Mouse (Mus musculus) forebrain, embryonic 12.5 days (tissue): ENCODE measurements around the gene Olfr1388. TPM values are rescaled to one million over a fixed set of nuclear protein-coding genes. Genes with fewer than 3 reads are reported as not detected.

ENCODE experiments used
- polyA plus RNA-seq: library from polyadenylated mRNA; unstranded; fragments of >200 nt; fragmentation: Nextera tagmentation; extraction: Ambion mirVana; gene quantifications from 2 replicates; pipeline ENCODE4 v1.2.1, GENCODE M21; 2016

Olfr1388 gene
- polyA plus RNA-seq, 1 experiment from 2014 or later: 0.10 TPM

Other genes starting within 250 kb of the Olfr1388 start
- gene Btnl9, start 249.5 kb upstream of the Olfr1388 start, polyA plus RNA-seq: 0.17 TPM in 1 of 2 replicates, not detected in the other
- gene Zfp62, start 233.3 kb upstream of the Olfr1388 start, polyA plus RNA-seq: 60.5 and 63.3 TPM in 2 replicates
- gene Mgat1, start 192.4 kb upstream of the Olfr1388 start, polyA plus RNA-seq: 31.4 and 35.5 TPM in 2 replicates
- 0.06 and 0.18 TPM in 2 replicates for gene Olfr1393, start 158.3 kb upstream of the Olfr1388 start, polyA plus RNA-seq
- not detected in 2 replicates for gene Olfr1392, start 151.3 kb upstream of the Olfr1388 start, polyA plus RNA-seq
- gene Olfr10, start 131.9 kb upstream of the Olfr1388 start, polyA plus RNA-seq: not detected in 2 replicates
- gene Olfr1391, start 113.9 kb upstream of the Olfr1388 start, polyA plus RNA-seq: not detected in 2 replicates
- not detected in 2 replicates for gene Olfr1390, start 101.4 kb upstream of the Olfr1388 start, polyA plus RNA-seq
- gene Olfr1389, start 13.6 kb upstream of the Olfr1388 start, polyA plus RNA-seq: not detected in 2 replicates
- not detected in 2 replicates for gene Olfr1387, start 18.7 kb downstream of the Olfr1388 start, polyA plus RNA-seq
- not detected in 2 replicates for gene Olfr1386, start 28.4 kb downstream of the Olfr1388 start, polyA plus RNA-seq
- gene Olfr1385, start 52.4 kb downstream of the Olfr1388 start, polyA plus RNA-seq: not detected in 2 replicates
- gene Olfr1384, start 70.1 kb downstream of the Olfr1388 start, polyA plus RNA-seq: not detected in 2 replicates
- not detected in 2 replicates for gene Olfr1383, start 83.0 kb downstream of the Olfr1388 start, polyA plus RNA-seq
- gene Olfr1382, start 91.6 kb downstream of the Olfr1388 start, polyA plus RNA-seq: not detected in 2 replicates
- not detected in 2 replicates for gene Olfr1381, start 106.8 kb downstream of the Olfr1388 start, polyA plus RNA-seq
- gene Olfr1380, start 120.3 kb downstream of the Olfr1388 start, polyA plus RNA-seq: not detected in 2 replicates
- 2.1 and 2.3 TPM in 2 replicates for gene Flt4, start 172.6 kb downstream of the Olfr1388 start, polyA plus RNA-seq
- not detected in 2 replicates for gene Scgb3a1, start 227.0 kb downstream of the Olfr1388 start, polyA plus RNA-seq